Mouse (Mus musculus) cerebellum, postnatal 4 days (tissue): Measurements from ENCODE around the gene Ccdc85c.

ENCODE experiments used
- DNase-seq, 2 experiments: peaks; one replicate each; pipeline ENCODE4 v3.0.0; 2022; ENCODE audit warnings: low spot score in 2 of 2, mixed read lengths in 1 of 2

The Ccdc85c gene

GRCm38 (mm10) chr12:108178331-108179245 is 96.6 kb downstream of the Ccdc85c start:
- peak in 1 of 2 experiments; percentile 33 for DNase-seq

- no peak for DNase-seq
These were observed 98.9 kb downstream of the Ccdc85c start for GRCm38 (mm10) chr12:108176366-108176765.

GRCm38 (mm10) chr12:108174606-108175505 is 100.4 kb downstream of the Ccdc85c start:
- no peak for DNase-seq

- no peak for DNase-seq
These were observed 102.6 kb downstream of the Ccdc85c start for GRCm38 (mm10) chr12:108172639-108173038.

GRCm38 (mm10) chr12:108171336-108171735 is 103.9 kb downstream of the Ccdc85c start:
- no peak for DNase-seq

GRCm38 (mm10) chr12:108170467-108170866 is 104.8 kb downstream of the Ccdc85c start:
- no peak for DNase-seq

- no peak for DNase-seq
These were observed 106.3 kb downstream of the Ccdc85c start for GRCm38 (mm10) chr12:108168909-108169308.

- DNase-seq = no peak
These were observed 111.5 kb downstream of the Ccdc85c start for GRCm38 (mm10) chr12:108163706-108164105.

GRCm38 (mm10) chr12:108162036-108162435 is 113.2 kb downstream of the Ccdc85c start:
- peak in 1 of 2 experiments; percentile 21 for DNase-seq

- no peak for DNase-seq
These were observed 115.4 kb downstream of the Ccdc85c start for GRCm38 (mm10) chr12:108159863-108160262.
